Mouse (Mus musculus) cortical plate, adult 2 months (tissue): ENCODE measurements around the gene Miip. TPM values are rescaled to one million over a fixed set of nuclear protein-coding genes. Genes with fewer than 3 reads are reported as not detected.
A peak's percentile ranks its signal among the peaks of the same experiment; 100 is the strongest.

ENCODE experiments used
- H3K27ac ChIP-seq: fragments of 200-500 bp; 2 replicates; pipeline ENCODE4 v1.5.1; 2012; ENCODE audit warnings: low read length, control low read depth, inconsistent platforms; ENCODE audit not compliant: insufficient read depth
- H3K4me1 ChIP-seq: fragments of 200-500 bp; 2 replicates; pipeline ENCODE4 v1.6.1; 2011; ENCODE audit warnings: low read length; ENCODE audit not compliant: control insufficient read depth, insufficient read depth
- H3K4me3 ChIP-seq: fragments of 200-500 bp; 2 replicates; pipeline ENCODE4 v1.5.1; 2011; ENCODE audit warnings: mild to moderate bottlenecking, low read length, control low read depth; ENCODE audit not compliant: insufficient read depth
- CTCF ChIP-seq: fragments of 200-500 bp; IDR thresholded peaks from 2 replicates; pipeline ENCODE4 v1.5.1; 2011; ENCODE audit warnings: mild to moderate bottlenecking, control low read depth, low read length; ENCODE audit not compliant: insufficient read depth; ENCODE audit errors: extremely low read depth
- POLR2A ChIP-seq: fragments of 200-500 bp; IDR thresholded peaks from 2 replicates; pipeline ENCODE4 v1.6.1; 2011; ENCODE audit warnings: mild to moderate bottlenecking, low read length, control low read depth; ENCODE audit not compliant: insufficient read depth; ENCODE audit errors: extremely low read depth
- polyA plus RNA-seq: library from polyadenylated mRNA; depleted of rRNA; stranded (reverse); fragments of >200 nt; gene quantifications from 2 replicates; pipeline ENCODE4 v1.2.3, GENCODE M21; 2012; rRNA removed

The Miip gene
- polyA plus RNA-seq, result 57.6 and 62.3 TPM in 2 replicates

- peaks cover 5% of the 10 kb centered on the region for H3K4me1 ChIP-seq
- peak within 1 kb of the TSS; percentile 26; the same call in 1 of the 2 replicates for H3K27ac ChIP-seq
- H3K4me3 ChIP-seq, result peak within 1 kb of the TSS; percentile 69
- no peak for TF ChIP-seq CTCF
- TF ChIP-seq POLR2A, result peak; percentile 55; the same call in 1 of the 2 replicates
These were observed at the start of gene Miip, which contains the start of gene Fv1 for GRCm38 (mm10) chr4:147868450-147869031. TSS of gene Miip (minus strand) at chr4:147868816. TSS of gene Fv1 (plus strand) at chr4:147868979.

GRCm38 (mm10) chr4:147909486-147909885 lies 40.9 kb upstream of the Miip start:
- Histone ChIP-seq H3K4me1 (peaks cover 3% of the 10 kb centered on the region; the same call in 1 of the 2 replicates), H3K27ac (no peak overlapping the region), H3K4me3 (no peak overlapping the region)
- TF ChIP-seq POLR2A (no peak), CTCF (no peak)

GRCm38 (mm10) chr4:147906230-147906629 lies 37.6 kb upstream of the Miip start:
- Histone ChIP-seq H3K4me1 (peaks cover 9% of the 10 kb centered on the region; the same call in 1 of the 2 replicates), H3K27ac (no peak overlapping the region), H3K4me3 (no peak overlapping the region)
- TF ChIP-seq POLR2A (no peak), CTCF (no peak)

GRCm38 (mm10) chr4:147905090-147905659 lies 36.6 kb upstream of the Miip start:
- Histone ChIP-seq H3K27ac (no peak overlapping the region), H3K4me1 (peaks cover 9% of the 10 kb centered on the region; the same call in 1 of the 2 replicates), H3K4me3 (peak overlapping the region; percentile 67)
- TF ChIP-seq CTCF (no peak), POLR2A (no peak)

- H3K4me1 ChIP-seq, result peaks cover 9% of the 10 kb centered on the region; the same call in 1 of the 2 replicates
- H3K27ac ChIP-seq, result peak within 1 kb of the TSS; percentile 98
- no peak for TF ChIP-seq CTCF
- peak; percentile 44; the same call in 1 of the 2 replicates for TF ChIP-seq POLR2A
- peak within 1 kb of the TSS; percentile 67 for H3K4me3 ChIP-seq
These were observed 35.9 kb upstream of the Miip start, which contains the start of gene Mfn2 for GRCm38 (mm10) chr4:147904313-147905089. TSS of gene Mfn2 (minus strand) at chr4:147904704.

GRCm38 (mm10) chr4:147903601-147904000 lies 35.0 kb upstream of the Miip start:
- H3K4me1 ChIP-seq, result peaks cover 9% of the 10 kb centered on the region; the same call in 1 of the 2 replicates
- TF ChIP-seq CTCF (no peak), POLR2A (no peak)
- H3K27ac ChIP-seq, result no peak overlapping the region
- H3K4me3 ChIP-seq, result peak overlapping the region; percentile 67

- Histone ChIP-seq H3K27ac (no peak overlapping the region), H3K4me3 (peak overlapping the region; percentile 67; the same call in 1 of the 2 replicates), H3K4me1 (peaks cover 9% of the 10 kb centered on the region; the same call in 1 of the 2 replicates)
- TF ChIP-seq POLR2A (no peak), CTCF (no peak)
These were observed 34.4 kb upstream of the Miip start for GRCm38 (mm10) chr4:147902906-147903500.

GRCm38 (mm10) chr4:147900452-147900851 lies 31.8 kb upstream of the Miip start:
- Histone ChIP-seq H3K27ac (no peak overlapping the region), H3K4me3 (no peak overlapping the region), H3K4me1 (peaks cover 13% of the 10 kb centered on the region)
- no peak for TF ChIP-seq POLR2A
- no peak for TF ChIP-seq CTCF

- TF ChIP-seq CTCF (no peak), POLR2A (no peak)
- peaks cover 4% of the 10 kb centered on the region for H3K4me1 ChIP-seq
- H3K4me3 ChIP-seq, result no peak overlapping the region
- H3K27ac ChIP-seq, result no peak overlapping the region
These were observed 28.7 kb upstream of the Miip start for GRCm38 (mm10) chr4:147897348-147897747.
